Mouse (Mus musculus) gastrocnemius, adult 18-20 months (tissue): Measurements from ENCODE around the gene Sidt1. TPM values are rescaled to one million over a fixed set of nuclear protein-coding genes. Genes with fewer than 3 reads are reported as not detected.
"Not testable (repeated sequence)": the region's sequence is repeated elsewhere in the genome, so short reads cannot be mapped to it uniquely, and the experiment has no call there.

Experiments used
- DNase-seq: peaks from one replicate; pipeline ENCODE4 v3.0.0; 2021; ENCODE audit warnings: low spot score
- total RNA-seq, 2 experiments: library from RNA; stranded (reverse); gene quantifications; 2 replicates each; pipeline ENCODE4 v1.2.3; 2021

The Sidt1 gene
- total RNA-seq, 2 experiments from 2014 or later = 0.05 to 0.09 TPM

GRCm38 (mm10) chr16:44303822-44304221 lies 29.2 kb downstream of the Sidt1 start:
- no peak for DNase-seq

GRCm38 (mm10) chr16:44302126-44302892 lies 30.7 kb downstream of the Sidt1 start:
- no peak for DNase-seq

DNA sequence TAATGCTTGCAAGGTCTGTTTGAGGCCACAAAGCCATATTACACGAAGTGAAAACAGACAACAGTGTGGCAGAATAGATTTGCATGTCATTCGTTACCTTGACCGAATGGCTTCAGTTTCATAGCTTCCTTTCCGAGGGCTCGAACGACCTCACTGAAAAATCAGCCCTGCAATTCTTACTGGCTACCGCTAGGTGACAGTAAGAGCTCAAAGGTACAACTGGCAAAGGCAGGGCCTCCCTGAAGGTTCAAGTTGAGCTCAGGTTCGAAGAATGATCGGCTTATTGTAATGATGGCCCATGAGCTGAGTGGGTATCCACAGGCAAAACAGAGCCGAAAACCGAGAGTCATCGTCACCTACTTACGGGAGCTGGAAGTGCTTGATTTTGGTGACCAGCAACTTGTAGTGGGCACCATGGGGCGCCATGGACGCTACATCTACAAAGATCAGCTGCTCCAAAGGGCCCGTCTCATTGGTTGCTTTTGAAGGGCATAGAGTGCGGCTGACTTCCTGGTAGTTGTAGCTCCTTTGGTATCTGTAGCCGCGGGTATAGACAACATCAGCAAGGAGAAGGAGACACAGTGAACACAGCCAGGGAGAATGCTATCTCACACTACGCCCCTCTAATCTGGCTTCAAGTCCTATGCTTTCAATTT lies 33.4 kb downstream of the Sidt1 start:
- no peak for DNase-seq

DNA sequence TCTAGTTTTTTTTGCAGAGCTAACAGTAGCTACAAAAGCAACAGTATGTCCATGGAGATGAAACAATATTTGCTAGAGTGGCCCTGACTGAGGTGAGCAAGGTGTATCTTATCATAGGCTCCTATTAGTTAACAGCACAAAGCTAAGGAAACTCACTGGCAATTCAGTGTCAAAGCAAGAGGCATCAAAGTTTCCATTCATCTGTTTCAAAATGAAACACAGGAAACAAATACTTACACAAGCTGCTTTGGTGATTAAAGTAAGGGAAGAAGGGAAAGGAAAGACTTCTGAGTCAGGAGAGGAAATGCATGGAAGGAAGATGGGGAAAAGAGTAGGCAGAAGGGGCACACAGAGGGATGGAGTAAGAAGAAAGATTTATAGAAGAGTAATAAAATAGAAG lies 39.0 kb downstream of the Sidt1 start:
- no peak for DNase-seq

GRCm38 (mm10) chr16:44292681-44293080 lies 40.3 kb downstream of the Sidt1 start:
- DNase-seq = not testable (repeated sequence)

DNA sequence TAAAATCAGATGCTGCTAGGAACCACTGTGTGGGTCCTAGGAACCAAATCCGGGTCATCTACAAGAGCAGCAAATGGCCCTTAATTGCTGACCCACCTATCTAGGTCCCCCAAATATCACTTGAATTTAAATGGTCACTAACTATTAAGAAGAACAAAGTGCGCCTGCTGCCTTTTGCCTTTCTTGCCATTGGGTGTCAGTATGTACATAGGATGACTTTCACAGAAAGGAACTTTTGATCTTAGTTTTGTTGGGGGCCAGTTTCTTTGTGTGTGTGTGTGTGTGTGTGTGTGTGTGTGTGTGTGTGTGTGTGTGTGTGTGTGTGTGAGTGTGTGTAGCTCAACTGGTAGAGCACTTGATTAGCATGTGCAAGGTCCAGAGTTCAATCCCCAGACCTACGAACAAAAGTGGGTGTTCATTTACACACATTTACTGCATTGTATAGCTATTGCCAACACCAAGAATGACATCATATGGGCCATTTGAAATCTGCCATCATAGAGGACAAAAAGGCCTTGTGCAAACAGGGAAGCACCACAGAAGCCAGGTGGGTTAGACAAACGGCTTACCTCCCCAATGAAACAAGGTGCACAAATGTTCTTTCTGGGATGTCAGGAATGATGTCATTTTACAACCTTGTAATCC lies 43.9 kb downstream of the Sidt1 start:
- no peak for DNase-seq

DNA sequence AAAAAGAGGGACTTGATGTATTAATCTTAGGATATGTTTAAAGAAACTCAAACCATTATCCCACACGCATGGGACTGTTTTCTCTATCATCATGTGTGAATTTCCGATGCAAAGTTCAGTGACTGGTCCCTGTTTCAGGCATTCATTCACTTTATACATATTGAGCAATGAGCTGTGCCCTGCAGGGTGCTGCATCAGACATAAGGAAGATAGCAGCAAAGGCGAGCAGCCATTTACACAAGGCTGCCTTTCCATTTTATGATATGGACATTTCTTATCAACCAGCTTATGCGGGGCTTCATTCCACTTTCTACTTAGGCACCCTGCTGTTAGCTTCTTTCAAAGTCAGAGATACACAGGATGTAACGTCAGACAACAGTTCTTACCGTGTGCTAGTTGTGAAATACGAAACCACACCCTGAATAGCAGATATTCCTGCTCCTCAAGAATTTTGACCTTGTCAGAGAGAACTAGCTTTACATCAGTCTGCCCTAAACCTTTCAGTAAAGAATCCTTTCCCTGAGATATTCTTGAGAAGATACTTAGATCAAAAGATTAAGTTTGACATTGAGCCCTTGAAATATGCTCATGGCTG lies 45.5 kb downstream of the Sidt1 start:
- DNase-seq = no peak

DNA sequence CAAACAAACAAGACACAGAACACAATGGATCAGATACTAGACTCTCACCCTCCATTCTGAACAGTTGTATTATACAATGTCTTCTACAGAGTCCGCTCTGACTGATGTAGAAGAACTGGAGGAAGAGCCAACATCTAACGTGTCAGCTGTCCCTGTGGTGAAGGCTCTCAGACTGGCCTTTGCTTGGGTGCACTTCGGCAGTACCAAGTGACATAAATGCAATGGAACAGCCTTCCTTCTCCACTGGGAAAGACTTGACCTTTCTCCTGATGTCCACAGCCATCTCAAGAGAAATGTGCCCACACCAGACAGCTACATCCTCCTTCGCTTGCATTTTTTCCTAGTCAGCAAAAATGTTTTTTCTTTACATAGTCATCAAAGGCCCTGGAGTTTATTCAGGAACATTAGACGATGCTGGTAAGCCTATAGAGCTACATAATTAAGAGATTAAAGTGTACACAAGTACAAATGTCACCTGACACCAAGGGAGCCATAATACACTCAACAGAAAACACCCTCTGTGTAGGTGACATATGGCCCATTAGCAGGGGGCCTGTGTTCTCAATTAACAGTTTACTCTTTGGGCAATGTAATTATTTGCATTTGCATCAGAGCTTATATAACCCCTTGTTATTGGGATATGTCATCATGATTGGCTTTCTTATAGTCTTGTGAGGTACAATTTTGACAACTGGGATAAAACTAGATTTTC lies 50.2 kb downstream of the Sidt1 start:
- no peak for DNase-seq

DNA sequence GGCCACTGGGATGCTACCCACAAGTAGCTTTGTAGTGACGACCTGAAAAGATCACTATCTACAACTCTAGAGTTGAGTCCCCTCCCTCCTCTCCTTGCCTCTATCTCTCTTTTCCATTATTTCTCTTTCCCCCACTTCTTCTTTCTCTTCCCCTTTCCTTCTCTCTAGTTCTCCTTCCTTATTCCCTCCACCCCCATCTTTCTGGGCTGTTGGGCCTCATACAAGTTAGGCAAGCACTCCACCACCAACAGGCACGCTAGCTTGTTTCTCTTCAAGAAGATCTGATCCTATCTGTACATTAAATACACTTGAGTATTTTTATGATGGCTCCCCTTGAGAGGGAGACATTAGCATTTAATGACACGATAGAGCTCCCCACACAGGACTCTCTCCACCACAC lies 51.0 kb downstream of the Sidt1 start:
- DNase-seq = no peak

GRCm38 (mm10) chr16:44280806-44281205 lies 52.2 kb downstream of the Sidt1 start:
- DNase-seq = no peak

- DNase-seq = no peak
Measured at GRCm38 (mm10) chr16:44277212-44277611, 55.8 kb downstream of the Sidt1 start.

DNA sequence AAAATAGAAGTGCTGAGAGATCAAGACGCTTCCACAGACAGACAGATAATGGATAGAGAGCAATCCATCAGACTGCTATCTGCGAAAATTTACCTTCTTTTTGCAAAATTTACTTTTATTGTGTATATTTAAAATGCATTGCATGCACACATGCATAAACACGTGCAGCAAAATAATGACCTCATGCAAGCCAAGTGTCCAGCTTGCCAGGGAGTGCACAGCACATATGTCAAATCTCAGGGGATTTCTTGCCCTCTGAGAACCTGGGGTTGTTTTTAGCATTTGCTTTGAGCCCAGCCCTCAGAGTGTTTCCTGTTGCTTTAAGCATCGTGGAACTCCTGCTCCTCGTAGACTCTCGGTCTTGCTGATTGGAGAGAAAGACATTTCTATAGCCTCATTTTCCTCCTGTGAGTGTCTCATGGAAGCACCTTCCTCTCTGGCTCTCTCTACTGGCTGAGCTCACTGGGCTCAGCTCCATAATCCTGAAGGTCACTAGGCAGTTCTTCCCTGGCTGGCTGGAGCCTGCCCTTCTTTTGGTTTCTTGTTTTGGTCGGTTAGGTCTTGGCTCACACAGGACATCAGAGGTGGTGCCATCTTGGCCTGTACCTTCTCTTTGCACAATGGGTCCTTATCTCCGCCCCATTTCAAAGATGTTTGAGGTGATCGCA lies 61.5 kb downstream of the Sidt1 start:
- DNase-seq = peak; percentile 41

- DNase-seq = peak; percentile 49
Measured at GRCm38 (mm10) chr16:44270606-44271005, 62.4 kb downstream of the Sidt1 start.

DNA sequence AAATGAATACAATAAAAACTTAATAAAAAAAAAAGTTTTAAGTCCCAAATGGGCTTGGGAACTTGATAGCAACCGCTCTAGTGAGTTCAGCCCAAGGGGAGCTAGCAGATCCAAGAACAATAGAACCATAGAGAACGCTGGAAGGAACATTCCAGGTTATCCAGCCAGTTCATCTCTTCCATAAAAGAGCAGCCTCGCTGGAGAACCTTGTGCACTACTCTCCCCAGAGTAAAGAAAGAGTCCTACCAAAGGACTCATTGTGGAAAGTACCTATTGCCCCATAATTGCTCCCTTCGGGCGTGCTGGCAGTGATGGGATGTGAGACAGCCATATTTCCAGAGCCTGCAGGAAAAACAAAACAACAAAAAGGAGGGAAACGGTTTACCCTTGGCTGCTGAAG lies 63.4 kb downstream of the Sidt1 start:
- DNase-seq = no peak

DNA sequence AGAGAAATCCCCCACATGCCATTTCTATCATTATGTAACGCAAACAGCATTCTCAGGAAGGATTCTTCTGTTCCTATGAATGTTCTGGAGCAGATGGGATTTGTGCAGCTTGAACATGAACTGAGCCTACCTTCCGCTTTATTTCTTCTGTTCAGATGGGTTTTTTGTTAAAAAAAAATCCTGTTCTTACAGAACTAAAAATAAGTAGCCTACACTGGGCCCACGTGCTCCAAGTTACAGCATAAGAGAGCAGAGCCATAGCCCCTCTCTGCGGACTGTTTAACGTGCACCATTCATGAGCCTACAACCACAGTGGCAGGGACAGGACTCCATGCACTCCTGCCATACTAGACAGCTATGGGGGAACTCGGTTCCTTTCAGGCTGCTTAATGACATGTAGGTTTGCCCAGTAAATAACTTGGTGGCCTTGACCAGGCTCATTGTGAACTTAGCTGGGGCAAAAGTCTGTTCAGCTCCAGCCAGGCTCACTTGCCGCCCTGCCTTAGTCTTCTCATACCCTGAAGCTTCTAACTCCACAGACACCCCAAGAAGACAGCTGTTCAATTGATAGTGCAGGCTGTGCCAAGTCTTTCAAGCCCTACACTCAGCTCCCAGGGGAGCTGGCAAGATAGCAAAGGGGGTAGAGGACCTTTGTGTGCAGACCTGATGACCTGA lies 64.3 kb downstream of the Sidt1 start:
- no peak for DNase-seq

DNA sequence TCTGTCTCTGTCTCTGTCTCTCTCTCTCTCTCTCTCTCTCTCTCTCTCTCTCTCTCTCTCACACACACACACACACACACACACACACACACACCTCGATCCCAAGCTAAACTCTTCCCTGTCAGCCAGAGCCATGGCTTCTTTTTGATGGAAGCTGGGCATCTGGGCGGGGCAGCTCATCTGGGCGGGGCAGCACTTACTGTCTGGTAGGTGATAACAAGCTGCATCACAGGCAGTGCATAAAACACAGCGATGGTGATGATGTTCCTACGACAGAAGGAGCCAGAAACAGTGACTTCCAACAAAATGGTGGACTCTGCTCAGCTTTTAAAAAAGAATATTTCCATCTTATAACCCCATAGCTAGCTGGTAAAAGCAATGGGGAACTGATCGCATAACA lies 67.4 kb downstream of the Sidt1 start:
- no peak for DNase-seq

DNA sequence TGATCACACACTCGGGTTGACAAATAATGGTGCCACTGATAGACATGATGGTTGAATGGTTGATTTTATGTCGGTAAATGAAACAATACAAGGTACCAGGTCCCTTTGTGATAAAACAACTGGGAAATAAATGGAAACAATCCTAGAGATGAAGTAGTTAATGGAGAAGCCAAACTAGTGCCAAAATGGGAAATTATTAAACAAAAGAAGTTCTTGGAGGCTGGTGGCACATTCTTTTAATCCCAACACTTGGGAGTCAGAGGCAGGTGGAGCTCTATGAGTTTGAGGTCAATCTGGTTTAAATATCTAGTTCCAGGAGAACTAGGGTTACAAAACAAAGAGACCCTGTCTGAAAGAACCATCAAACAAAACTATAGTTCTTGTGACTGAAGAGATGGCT lies 68.1 kb downstream of the Sidt1 start:
- DNase-seq = no peak

- no peak for DNase-seq
Measured at GRCm38 (mm10) chr16:44257476-44257875, 75.5 kb downstream of the Sidt1 start.

DNA sequence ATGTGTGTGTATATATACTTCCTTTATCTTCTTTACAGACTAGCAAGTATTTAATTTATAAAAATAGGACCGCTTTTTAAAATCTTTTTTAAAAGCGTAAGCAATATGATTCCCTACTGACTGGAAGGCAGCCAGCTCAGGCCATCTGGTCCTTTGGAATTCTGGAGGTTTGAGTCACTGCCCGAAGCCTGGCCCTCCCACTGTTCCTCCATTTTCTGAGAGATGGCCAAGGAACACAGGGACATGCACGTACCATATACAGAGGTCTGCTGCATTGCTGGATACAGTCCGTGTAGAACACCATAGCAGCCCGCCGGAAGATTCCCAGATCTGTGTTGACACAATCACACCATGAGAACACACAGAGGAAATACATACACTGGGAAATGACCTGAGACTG lies 78.3 kb downstream of the Sidt1 start:
- DNase-seq = peak; percentile 62

DNA sequence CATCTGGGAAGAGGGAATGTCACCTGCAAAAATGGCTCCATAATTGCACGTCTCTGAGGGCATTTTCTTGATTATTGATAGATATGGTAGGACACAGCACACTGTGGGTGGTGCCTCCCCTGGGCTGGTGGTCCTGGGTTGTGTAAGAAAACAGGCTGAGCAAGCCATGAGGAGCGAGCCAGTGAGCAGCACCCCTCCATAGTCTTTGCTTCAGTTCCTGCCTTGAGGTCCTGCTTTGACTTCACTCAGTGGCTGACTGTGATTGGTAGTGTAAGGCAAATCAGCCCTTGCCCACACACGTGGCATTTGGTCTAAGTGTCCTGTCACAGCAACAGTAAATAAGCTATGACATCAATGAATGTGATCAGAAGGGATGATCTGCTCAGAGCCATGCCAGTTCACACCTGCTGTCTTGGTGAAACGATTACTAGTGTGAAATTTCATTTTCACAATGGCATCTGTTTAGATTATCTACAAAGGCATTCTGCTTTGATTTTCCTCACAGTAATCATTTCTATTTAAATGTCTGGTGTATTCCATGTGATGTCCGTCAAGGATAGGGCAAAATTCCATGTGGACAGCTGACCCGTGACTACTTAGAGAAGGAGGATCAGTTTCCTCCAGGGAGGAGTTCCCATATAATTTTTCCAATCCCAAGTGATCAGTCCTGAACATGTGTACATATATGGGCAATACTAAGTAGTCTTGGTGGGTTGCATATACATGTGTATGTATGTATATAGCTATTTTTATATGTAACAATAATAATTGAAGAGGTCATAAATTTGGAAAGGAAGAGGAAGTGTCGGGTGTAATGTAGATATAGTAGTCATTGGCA lies 79.0 kb downstream of the Sidt1 start:
- DNase-seq = no peak
